Comparison of ENCODE assay signal across 8 mouse cellular contexts in the genomic region with DNA sequence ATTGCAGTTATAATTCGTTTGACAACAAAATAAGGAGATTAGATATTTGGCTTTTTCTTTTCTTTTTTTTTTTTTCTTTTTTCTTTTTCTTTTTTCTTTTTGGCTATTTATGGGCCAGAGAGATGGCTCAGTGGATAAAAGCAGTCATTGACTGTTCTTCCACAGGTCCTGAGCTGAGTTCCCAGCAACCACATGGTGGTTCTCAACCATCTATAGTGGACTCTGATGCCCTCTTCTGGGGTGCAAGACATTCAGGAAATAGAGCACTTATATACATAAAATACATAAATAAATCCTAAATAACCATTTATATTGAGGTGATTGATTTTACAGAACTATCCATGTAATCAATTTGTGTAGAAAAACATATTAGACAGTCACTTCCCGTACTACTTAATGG. TPM values are rescaled to one million over a fixed set of nuclear protein-coding genes. Genes with fewer than 3 reads are reported as not detected.
DNase-seq lines count a peak whose midpoint lies in the region; ATAC-seq and TF ChIP-seq lines count a peak whose summit lies in the region.

No protein-coding gene starts in this region.

- no peak for TF ChIP-seq POLR2A in cortical plate, adult 2 months (IDR thresholded peaks at IDR 0.05; ENCODE audit: extremely low read depth, insufficient read depth, low read length)

- 42% methylated on average over 2 of the region's 2 CpGs for WGBS in kidney, embryonic 16.5 days
- WGBS in intestine, embryonic 14.5 days: 46% methylated on average over 2 of the region's 2 CpGs
- 49% methylated on average over 2 of the region's 2 CpGs for WGBS in neural tube, embryonic 12.5 days

- peak overlapping the region; percentile 82 for H3K4me2 ChIP-seq in kidney, embryonic 16.5 days (replicated peaks; ENCODE audit: low read depth, low read length)
- H3K4me2 ChIP-seq in intestine, embryonic 14.5 days (ENCODE audit: low read length): peak overlapping the region; percentile 84
- H3K4me2 ChIP-seq in neural tube, embryonic 12.5 days (replicated peaks): peak overlapping the region; percentile 81

- no peaks in the 10 kb centered on the region for H3K27me3 ChIP-seq in kidney, embryonic 16.5 days (ENCODE audit: insufficient read depth, low read length)
- H3K27me3 ChIP-seq in intestine, embryonic 14.5 days (replicated peaks; ENCODE audit: control insufficient read depth, insufficient read depth, low read length): no peaks in the 10 kb centered on the region
- no peaks in the 10 kb centered on the region for H3K27me3 ChIP-seq in neural tube, embryonic 12.5 days (replicated peaks)

- no peaks in the 10 kb centered on the region for H3K9me3 ChIP-seq in kidney, embryonic 16.5 days (ENCODE audit: low read length)
- H3K9me3 ChIP-seq in intestine, embryonic 14.5 days (ENCODE audit: control insufficient read depth, low read length): no peaks in the 10 kb centered on the region
- no peaks in the 10 kb centered on the region for H3K9me3 ChIP-seq in neural tube, embryonic 12.5 days

- H3K4me3 ChIP-seq in kidney, embryonic 16.5 days (ENCODE audit: low read length): peak overlapping the region; percentile 98
- peak overlapping the region; percentile 62; the same call in 1 of the 2 replicates for H3K4me3 ChIP-seq in cortical plate, adult 2 months (ENCODE audit: insufficient read depth, low read length)
- H3K4me3 ChIP-seq in intestine, embryonic 14.5 days (ENCODE audit: low read depth, low read length): peak overlapping the region; percentile 99
- peak overlapping the region; percentile 100; the same call in 1 of the 2 replicates for H3K4me3 ChIP-seq in neural tube, embryonic 12.5 days

- H3K9ac ChIP-seq in kidney, embryonic 16.5 days (replicated peaks; ENCODE audit: low read length): no peak overlapping the region
- peak overlapping the region; percentile 95 for H3K9ac ChIP-seq in intestine, embryonic 14.5 days (ENCODE audit: low read length)
- no peak overlapping the region for H3K9ac ChIP-seq in neural tube, embryonic 12.5 days

- TF ChIP-seq CTCF in cortical plate, adult 2 months (IDR thresholded peaks at IDR 0.05; ENCODE audit: extremely low read depth, insufficient read depth, low read length): no peak

- no peak for DNase-seq in kidney, adult 18-20 months
- DNase-seq in intestine, embryonic 14.5 days (ENCODE audit: low spot score): no peak
- DNase-seq in urinary bladder, postnatal 10 days (ENCODE audit: low spot score): no peak
- DNase-seq in layer of hippocampus, adult 18-20 months (ENCODE audit: low spot score in 2 of 2): no peak
- DNase-seq in right cerebral cortex, postnatal 36 days (ENCODE audit: low spot score in 2 of 2): no peak

- H3K36me3 ChIP-seq in kidney, embryonic 16.5 days (ENCODE audit: insufficient read depth, low read length): no peaks in the 10 kb centered on the region
- 0 out of 2 replicates have a peak, but pooled peaks cover 3% of the 10 kb centered on the region for H3K36me3 ChIP-seq in intestine, embryonic 14.5 days (ENCODE audit: control insufficient read depth, insufficient read depth, low read length)
- no peaks in the 10 kb centered on the region for H3K36me3 ChIP-seq in neural tube, embryonic 12.5 days

- no peak overlapping the region for H3K27ac ChIP-seq in kidney, embryonic 16.5 days (ENCODE audit: low read length)
- H3K27ac ChIP-seq in cortical plate, adult 2 months (ENCODE audit: insufficient read depth, low read length): no peak overlapping the region
- H3K27ac ChIP-seq in intestine, embryonic 14.5 days (ENCODE audit: low read depth): no peak overlapping the region
- no peak overlapping the region for H3K27ac ChIP-seq in neural tube, embryonic 12.5 days

- ATAC-seq in kidney, embryonic 16.5 days (ENCODE audit: low FRiP score, low TSS enrichment): no peak
- ATAC-seq in intestine, embryonic 14.5 days (replicated peaks; ENCODE audit: low FRiP score, low TSS enrichment, low read depth): no peak
- ATAC-seq in neural tube, embryonic 12.5 days (ENCODE audit: low FRiP score, low read depth): no peak

- peaks cover 36% of the 10 kb centered on the region for H3K4me1 ChIP-seq in kidney, embryonic 16.5 days (ENCODE audit: insufficient read depth, low read length)
- peaks cover 9% of the 10 kb centered on the region for H3K4me1 ChIP-seq in cortical plate, adult 2 months (ENCODE audit: control insufficient read depth, insufficient read depth, low read length)
- peaks cover 23% of the 10 kb centered on the region for H3K4me1 ChIP-seq in intestine, embryonic 14.5 days (replicated peaks; ENCODE audit: control insufficient read depth, insufficient read depth, low read length)
- peaks cover 26% of the 10 kb centered on the region for H3K4me1 ChIP-seq in neural tube, embryonic 12.5 days

RNA-seq across cellular contexts. Expression of gene Naa15, which starts 2.5 kb away (rescaled TPM):
- polyA plus RNA-seq in kidney, embryonic 16.5 days (2015; fragmentation: Nextera tagmentation; extraction: Ambion mirVana): 37.7 and 40.9 TPM in 2 replicates
- polyA plus RNA-seq in cortical plate, adult 2 months (2012; rRNA removed): 20.7 and 22.2 TPM in 2 replicates
- polyA plus RNA-seq in intestine, embryonic 14.5 days (2014; fragmentation: Nextera tagmentation; extraction: Ambion mirVana): 37.3 and 42.1 TPM in 2 replicates
- polyA plus RNA-seq in neural tube, embryonic 12.5 days (2016; fragmentation: Nextera tagmentation; extraction: Ambion mirVana): 57.4 and 65.9 TPM in 2 replicates
- total RNA-seq in layer of hippocampus, adult 18-20 months (2021): 10 to 100 TPM; 50.9 to 60.0 TPM

RNA-seq across cellular contexts. Expression of gene Ndufc1, which starts 8.7 kb away (rescaled TPM):
- 672 and 707 TPM in 2 replicates for polyA plus RNA-seq in kidney, embryonic 16.5 days (2015; fragmentation: Nextera tagmentation; extraction: Ambion mirVana)
- polyA plus RNA-seq in cortical plate, adult 2 months (2012; rRNA removed): 450 and 485 TPM in 2 replicates
- polyA plus RNA-seq in intestine, embryonic 14.5 days (2014; fragmentation: Nextera tagmentation; extraction: Ambion mirVana): 751 and 824 TPM in 2 replicates
- polyA plus RNA-seq in neural tube, embryonic 12.5 days (2016; fragmentation: Nextera tagmentation; extraction: Ambion mirVana): 723 and 776 TPM in 2 replicates
- 100 to 1,000 TPM; 288 to 339 TPM for total RNA-seq in layer of hippocampus, adult 18-20 months (2021)

RNA-seq across cellular contexts. Expression of gene Mgarp, which starts 20.9 kb away (rescaled TPM):
- 7.3 and 10.5 TPM in 2 replicates for polyA plus RNA-seq in kidney, embryonic 16.5 days (2015; fragmentation: Nextera tagmentation; extraction: Ambion mirVana)
- polyA plus RNA-seq in cortical plate, adult 2 months (2012; rRNA removed): 0.08 TPM in 1 of 2 replicates, not detected in the other
- 4.6 and 4.8 TPM in 2 replicates for polyA plus RNA-seq in intestine, embryonic 14.5 days (2014; fragmentation: Nextera tagmentation; extraction: Ambion mirVana)
- 2.4 and 2.5 TPM in 2 replicates for polyA plus RNA-seq in neural tube, embryonic 12.5 days (2016; fragmentation: Nextera tagmentation; extraction: Ambion mirVana)
- not detected for total RNA-seq in layer of hippocampus, adult 18-20 months (2021)
